Mouse (Mus musculus): Measurements from ENCODE around the gene Eva1a.
A peak's percentile ranks its signal among the peaks of the same experiment; 100 is the strongest.

Gene Eva1a

DNA sequence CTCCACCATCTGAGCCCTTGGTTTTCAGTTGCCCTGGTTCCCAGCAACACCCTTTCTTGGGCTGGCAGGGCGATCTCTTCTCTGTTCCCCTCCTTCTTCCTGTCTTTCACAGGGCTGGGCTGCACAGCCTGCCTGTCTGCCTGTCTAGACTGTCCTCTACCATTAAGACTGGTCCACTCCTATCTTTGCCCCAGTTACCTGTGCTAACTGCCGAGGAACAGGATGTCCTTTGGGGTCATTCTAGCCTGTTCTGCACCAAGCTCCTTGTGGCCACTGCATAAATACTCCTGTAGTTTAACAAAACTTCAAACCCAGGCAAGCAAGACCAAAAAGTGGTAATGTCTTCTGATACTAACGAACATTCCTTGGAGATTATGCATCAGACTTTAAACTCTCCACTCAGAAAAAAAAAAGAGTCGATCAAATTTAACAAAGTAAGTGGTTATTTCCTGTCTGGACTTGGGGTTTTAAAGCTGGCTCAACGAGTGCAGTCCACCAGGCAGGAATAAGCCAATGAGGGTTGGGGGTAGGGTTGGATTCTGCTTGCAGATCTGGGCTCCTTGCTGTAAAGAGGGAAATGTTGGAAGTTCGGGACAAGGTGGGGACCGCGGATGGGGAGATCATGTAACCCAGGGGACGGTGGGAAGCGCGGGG lies at the start of gene Eva1a:
TSS of gene Eva1a (plus strand) at position 210 of the 654 bp plus-strand sequence.
- DNase-seq = no peak

DNA sequence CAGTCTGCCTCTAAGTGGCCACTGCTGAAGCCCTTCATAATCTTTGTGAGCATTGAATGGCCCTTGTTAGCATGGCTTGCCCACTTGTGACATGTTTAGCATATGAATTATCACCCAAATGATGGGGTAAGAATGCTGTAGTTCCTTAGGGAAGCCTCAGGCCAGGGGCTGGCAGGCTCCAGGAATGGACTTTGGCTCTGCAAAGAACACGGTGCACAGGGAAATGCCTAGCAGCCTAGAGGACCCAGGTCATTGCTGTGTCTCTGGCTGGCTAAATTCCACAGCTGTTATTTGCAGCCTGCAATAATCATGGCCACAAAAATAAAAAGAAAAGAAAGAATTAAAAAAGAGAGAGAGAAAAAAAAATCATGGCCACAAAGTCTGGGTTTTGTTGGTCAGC lies 28.5 kb upstream of the Eva1a start:
- DNase-seq = no peak

DNA sequence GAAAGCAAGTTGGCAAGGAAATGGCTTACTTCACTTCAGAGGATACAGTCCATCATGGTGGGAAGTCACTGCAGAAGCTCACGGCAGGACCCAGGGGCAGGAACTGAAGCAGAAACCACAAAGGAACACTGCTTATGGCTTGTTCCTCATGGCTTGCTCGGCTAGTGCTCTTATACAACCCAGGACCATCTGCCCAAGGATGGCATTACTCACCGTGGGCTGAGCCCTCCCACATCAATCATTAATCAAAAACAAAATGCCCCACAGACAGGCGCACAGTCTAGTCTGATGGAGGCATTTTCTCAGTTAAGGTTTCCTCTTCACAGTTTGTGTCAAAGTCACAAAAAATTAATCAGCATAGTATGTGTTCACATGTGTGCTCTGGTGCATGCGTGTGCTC lies 19.8 kb upstream of the Eva1a start:
- DNase-seq = no peak

DNA sequence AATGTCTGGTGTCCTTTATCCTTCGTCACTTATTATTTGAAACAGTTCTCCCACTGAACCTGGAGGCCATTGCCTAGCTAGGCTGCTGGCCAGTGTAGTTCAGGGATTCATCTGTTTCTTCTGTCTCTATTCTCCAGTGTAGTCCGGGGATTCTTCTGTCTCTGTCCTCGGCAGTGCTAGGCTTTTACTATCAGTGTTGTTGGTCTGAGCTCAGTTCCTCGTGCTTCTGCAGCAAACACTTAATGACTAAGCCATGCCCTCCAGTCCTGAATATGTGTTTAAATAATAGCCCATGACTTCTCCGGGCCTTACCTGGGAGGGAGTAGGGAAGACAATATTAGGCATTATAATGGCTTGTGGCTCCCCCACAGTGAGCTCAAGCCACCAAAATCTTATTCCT lies 19.3 kb upstream of the Eva1a start:
- no peak for DNase-seq

DNA sequence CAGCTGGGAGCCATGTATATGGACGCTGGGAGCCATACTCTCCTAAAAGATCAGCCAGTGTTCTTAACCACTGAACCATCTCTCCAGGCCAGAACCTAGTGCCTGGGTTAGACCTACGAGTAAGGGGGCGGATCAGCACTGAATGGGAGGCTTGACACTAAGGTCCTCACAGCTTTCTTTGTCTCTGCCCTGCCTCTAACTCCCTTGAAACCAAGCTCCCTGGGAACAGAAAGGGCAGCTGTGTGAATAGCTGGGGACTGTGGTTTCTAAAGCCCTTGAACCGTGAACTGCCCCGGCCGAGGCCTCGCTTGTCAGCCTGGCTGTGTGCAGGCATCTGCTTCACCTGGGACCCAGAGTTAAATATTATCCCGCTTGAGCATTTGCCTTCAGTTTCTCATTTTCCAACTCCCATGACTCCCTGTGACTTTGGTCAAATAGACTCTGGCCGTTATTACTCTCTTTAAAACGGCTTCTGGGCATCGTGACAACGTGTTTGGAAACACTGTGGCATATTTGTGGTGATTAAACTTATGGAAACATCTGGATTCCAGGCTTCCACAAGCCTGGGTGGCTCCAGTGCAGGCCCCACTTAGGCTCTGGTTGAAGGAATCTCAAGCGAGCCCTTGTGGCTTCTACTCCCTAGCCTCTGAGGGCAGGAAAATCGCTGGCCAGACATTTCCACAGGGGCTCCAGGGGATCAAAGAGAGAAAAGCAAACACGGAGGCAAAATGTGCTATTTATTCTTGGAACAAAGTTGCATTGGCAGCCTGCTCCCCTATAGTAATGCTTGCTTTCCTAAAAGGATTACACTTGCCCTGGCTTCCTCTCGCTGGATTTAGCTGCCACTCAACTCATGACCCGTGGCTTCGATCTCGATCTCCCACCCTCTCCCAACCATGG lies 11.0 kb upstream of the Eva1a start:
- no peak for DNase-seq

DNA sequence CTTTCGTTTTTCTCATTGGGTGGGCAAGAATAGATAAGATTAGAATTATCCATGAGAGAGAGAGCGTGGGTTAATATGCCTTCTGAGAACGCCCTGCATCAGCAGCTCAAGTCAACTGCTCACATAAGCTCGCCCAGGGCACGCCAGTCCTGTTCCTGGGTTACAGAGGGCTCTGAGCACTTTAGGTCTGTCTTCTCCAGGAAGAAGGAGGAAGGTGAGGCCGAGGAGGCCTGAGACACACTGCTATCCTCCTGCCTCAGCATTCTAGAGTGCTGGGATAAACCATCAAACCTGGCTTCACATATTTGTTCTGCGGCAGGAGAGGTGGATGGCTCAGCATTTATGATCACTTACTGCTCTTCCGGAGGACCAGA lies 10.3 kb upstream of the Eva1a start:
- DNase-seq = no peak

- no peak for DNase-seq
Measured at GRCm38 (mm10) chr6:82037211-82037610, 3.6 kb upstream of the Eva1a start.

- no peak for DNase-seq
Measured at GRCm38 (mm10) chr6:82039193-82039592, 1.6 kb upstream of the Eva1a start.

GRCm38 (mm10) chr6:82039968-82040367 lies 875 bp upstream of the Eva1a start:
- DNase-seq = no peak

- peak; percentile 25 for DNase-seq
Measured at GRCm38 (mm10) chr6:82041488-82042295, 849 bp downstream of the Eva1a start.

DNA sequence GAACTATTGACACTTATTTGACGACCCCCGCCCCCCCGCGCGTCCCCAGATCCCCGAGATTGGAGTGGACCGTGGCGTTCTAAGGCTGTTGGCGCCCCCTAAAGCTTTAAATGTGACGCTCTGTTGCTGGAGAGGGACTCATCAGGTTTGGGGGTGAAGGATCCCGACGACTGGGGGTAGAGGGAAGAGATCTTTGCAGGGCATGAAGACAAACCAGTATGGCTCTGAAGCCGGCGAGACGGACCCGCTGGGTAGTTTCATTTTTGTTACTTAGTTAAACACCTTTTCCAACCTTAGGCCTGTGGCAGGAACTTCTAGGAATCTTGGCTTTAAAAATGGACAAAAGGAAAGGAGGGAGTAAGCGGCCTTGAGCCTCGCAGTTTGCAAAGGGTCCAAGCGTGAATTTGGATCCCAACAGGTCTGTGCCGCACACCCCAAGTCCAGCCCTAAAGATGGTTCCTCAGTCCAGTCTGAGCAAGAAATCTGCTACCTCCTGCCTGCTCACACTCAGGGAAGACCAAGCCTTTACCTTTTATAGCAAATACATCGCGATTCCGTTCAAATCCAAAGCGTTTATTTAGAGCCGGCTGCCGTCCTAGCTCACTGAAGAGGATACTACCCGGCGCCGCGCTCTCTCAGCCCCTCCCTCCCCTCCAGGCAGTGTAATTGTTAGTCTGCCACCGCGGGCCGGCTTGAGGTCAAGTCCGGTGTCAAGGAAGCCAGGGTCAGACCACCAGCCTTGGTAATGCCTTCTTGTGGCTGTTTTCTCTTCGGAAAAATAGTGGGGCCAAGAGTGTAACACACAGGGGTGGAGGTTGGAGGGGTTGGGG lies 1.7 kb downstream of the Eva1a start:
- no peak for DNase-seq

DNA sequence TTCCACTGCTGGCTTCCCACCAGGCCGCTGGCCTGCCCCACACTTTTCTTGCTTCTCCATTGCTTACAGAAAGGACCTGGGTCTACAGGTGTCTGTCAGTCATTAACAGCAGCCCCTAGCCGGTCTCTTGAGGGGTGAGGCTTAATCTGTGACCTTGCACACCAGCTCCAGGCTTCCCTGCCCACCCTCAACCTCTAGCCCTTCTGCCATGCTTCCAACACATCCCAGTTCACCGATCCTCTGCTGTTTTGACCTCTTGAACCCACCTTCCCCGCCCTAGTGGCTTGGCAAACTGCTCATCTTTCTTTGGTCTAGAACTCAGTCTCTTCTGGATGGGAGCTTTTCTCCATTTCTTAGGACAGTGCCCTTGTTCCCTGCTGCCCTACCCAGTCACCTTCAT lies 2.8 kb downstream of the Eva1a start:
- DNase-seq = no peak

- DNase-seq = no peak
Measured at GRCm38 (mm10) chr6:82044509-82044908, 3.7 kb downstream of the Eva1a start.

GRCm38 (mm10) chr6:82047977-82048376 lies 7.1 kb downstream of the Eva1a start:
- no peak for DNase-seq

- DNase-seq = no peak
Measured at GRCm38 (mm10) chr6:82050201-82050600, 9.4 kb downstream of the Eva1a start.

- no peak for DNase-seq
Measured at GRCm38 (mm10) chr6:82051569-82051968, 10.7 kb downstream of the Eva1a start.

- no peak for DNase-seq
Measured at GRCm38 (mm10) chr6:82052047-82052725, 11.3 kb downstream of the Eva1a start.

DNA sequence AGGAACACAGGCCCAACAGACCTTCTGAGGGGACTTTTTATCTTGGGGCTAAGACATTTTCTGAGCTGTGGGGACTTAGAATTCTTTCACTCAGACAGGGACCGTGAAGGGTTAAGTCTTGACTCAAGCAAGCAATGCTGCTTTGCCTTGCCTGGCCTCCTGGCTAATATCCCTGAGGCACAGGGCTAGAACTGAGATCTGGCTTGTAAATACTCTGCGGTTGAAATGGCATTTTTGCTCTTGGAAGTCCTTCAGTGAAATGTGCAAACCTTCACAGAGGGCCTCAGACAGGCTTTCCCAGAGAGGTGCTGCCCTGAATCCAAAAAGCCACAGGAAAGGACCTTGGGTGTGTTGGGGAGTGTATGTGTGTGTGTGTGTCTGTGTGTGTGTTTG lies 11.9 kb downstream of the Eva1a start:
- DNase-seq = no peak

DNA sequence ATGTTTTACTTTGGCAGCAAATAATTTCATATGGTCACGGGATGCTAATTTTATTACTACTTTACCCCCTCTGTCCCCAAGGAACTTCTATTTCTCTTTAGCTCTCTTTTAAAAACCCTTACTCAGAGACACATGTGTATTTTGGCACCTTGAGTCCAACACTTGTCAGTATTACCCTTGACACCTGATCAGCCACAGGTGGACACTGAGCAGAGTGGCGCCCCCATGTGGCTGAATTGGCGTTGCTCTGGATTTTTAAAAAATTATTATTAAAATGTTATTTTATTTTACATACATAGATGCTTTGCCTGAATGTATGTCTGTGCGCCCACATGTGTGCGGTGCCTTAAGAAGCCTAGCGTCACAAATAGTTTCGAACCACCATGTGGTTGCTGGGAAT lies 14.0 kb downstream of the Eva1a start:
- no peak for DNase-seq

DNA sequence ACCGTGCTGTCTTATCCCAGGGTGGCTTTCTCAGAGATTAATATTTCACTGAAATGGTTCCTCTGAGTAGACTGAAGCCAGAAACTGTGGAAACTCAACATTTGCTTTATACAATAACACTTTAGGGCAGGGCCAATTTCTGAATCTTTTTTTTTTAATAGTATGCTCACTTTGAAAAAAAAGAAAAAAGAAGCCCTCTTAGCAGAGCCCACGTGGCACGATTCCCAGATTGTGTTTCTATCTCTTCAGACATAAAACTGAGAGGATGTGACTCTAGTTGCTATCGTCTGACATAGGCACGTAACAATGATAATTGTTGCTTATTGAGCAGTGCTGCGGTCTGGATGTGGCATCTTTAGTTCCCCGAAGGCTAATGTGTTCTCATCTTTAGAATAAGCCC lies 19.1 kb downstream of the Eva1a start:
- no peak for DNase-seq

DNA sequence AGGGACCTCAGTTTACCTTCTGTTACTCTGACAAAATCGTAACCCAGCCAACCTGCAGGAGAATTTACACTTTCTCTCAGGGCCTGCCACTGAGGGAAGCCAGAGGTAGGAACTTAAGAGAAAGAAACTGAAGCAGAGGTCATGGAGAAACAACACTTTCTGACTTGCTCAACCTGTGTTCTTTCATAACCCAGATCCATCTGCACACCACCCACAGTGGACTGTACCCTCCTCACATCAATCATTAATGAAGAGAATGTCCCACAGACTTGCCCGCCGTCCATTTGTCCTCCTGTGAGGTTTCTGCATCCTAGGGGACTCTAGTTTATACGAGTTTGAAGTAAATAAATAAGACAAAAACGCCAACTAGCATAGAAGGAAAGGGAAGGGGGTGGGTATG lies 24.4 kb downstream of the Eva1a start:
- no peak for DNase-seq

DNA sequence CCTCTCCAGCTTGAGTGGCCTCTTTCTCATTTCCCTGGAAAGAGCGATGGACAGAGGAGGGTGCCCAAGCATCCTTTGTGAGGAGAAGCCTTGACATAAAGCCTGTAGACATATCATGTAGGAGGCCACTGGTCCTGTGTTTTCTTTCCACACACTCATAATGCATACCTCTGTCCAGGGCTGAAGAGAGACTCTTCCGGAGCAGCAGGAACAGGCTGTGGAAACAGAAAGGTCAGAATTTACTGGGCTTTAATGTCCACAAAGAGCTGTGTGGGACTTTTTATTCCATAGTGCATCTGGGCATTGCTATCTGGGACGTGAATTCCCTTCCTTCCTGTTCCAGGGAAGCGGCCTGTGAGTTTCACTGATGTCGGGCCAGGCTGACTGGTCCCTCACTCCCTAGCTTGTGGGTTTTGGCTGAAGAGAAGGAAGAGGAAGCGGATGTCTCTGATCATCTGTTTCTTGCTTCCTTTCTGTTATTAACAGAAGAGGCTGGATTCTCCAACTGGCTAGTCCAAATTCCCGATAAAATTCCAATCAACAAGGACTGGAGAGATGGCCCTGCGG lies 25.8 kb downstream of the Eva1a start:
- no peak for DNase-seq

Measured in thymus, postnatal 4 days (tissue).